Mouse (Mus musculus): ENCODE results near the gene Trim10. TPM values are rescaled to one million over a fixed set of nuclear protein-coding genes. Genes with fewer than 3 reads are reported as not detected.

The Trim10 gene
- polyA plus RNA-seq, 1 experiment from 2014 or later = 0.70 TPM

GRCm38 (mm10) chr17:36912031-36912430 is 42.7 kb downstream of the Trim10 start:
- Histone ChIP-seq H3K4me3 (ENCODE audit: low read depth, low read length) (no peak overlapping the region), H3K27ac (ENCODE audit: low read length) (no peak overlapping the region), H3K4me2 (ENCODE audit: low read length) (no peak overlapping the region), H3K27me3 (ENCODE audit: control insufficient read depth, insufficient read depth, low read depth, low read length) (no peaks in the 10 kb centered on the region), H3K36me3 (ENCODE audit: control insufficient read depth, insufficient read depth, low read length) (no peaks in the 10 kb centered on the region), H3K4me1 (ENCODE audit: control insufficient read depth, insufficient read depth, low read length) (no peaks in the 10 kb centered on the region), H3K9ac (ENCODE audit: low read depth, low read length) (no peak overlapping the region), H3K9me3 (replicated peaks; ENCODE audit: control insufficient read depth, low read length, poor library complexity, severe bottlenecking) (no peaks in the 10 kb centered on the region)
- ATAC-seq = no peak
- WGBS = 65% methylated on average over 2 of the region's 2 CpGs

GRCm38 (mm10) chr17:36914108-36914507 is 44.7 kb downstream of the Trim10 start:
- H3K9ac ChIP-seq (ENCODE audit: low read depth, low read length) = no peak overlapping the region
- no peak overlapping the region for H3K4me2 ChIP-seq (ENCODE audit: low read length)
- no peaks in the 10 kb centered on the region for H3K9me3 ChIP-seq (replicated peaks; ENCODE audit: control insufficient read depth, low read length, poor library complexity, severe bottlenecking)
- no peaks in the 10 kb centered on the region for H3K4me1 ChIP-seq (ENCODE audit: control insufficient read depth, insufficient read depth, low read length)
- H3K27me3 ChIP-seq (ENCODE audit: control insufficient read depth, insufficient read depth, low read depth, low read length) = no peaks in the 10 kb centered on the region
- WGBS = 12% methylated on average over 2 of the region's 2 CpGs
- no peak overlapping the region for H3K27ac ChIP-seq (ENCODE audit: low read length)
- no peak overlapping the region for H3K4me3 ChIP-seq (ENCODE audit: low read depth, low read length)
- no peaks in the 10 kb centered on the region for H3K36me3 ChIP-seq (ENCODE audit: control insufficient read depth, insufficient read depth, low read length)
- ATAC-seq = no peak

GRCm38 (mm10) chr17:36915076-36915475 is 45.7 kb downstream of the Trim10 start:
- Histone ChIP-seq H3K27me3 (ENCODE audit: control insufficient read depth, insufficient read depth, low read depth, low read length) (no peaks in the 10 kb centered on the region), H3K27ac (ENCODE audit: low read length) (no peak overlapping the region), H3K9ac (ENCODE audit: low read depth, low read length) (no peak overlapping the region), H3K4me2 (ENCODE audit: low read length) (no peak overlapping the region), H3K4me1 (ENCODE audit: control insufficient read depth, insufficient read depth, low read length) (no peaks in the 10 kb centered on the region), H3K9me3 (replicated peaks; ENCODE audit: control insufficient read depth, low read length, poor library complexity, severe bottlenecking) (no peaks in the 10 kb centered on the region), H3K36me3 (ENCODE audit: control insufficient read depth, insufficient read depth, low read length) (no peaks in the 10 kb centered on the region), H3K4me3 (ENCODE audit: low read depth, low read length) (no peak overlapping the region)
- 15% methylated on average over 9 of the region's 9 CpGs for WGBS
- no peak for ATAC-seq

- H3K36me3 ChIP-seq (ENCODE audit: control insufficient read depth, insufficient read depth, low read length) = no peaks in the 10 kb centered on the region
- 54% methylated on average over 15 of the region's 15 CpGs for WGBS
- no peak overlapping the region for H3K9ac ChIP-seq (ENCODE audit: low read depth, low read length)
- no peak overlapping the region for H3K4me3 ChIP-seq (ENCODE audit: low read depth, low read length)
- no peak overlapping the region for H3K27ac ChIP-seq (ENCODE audit: low read length)
- no peaks in the 10 kb centered on the region for H3K4me1 ChIP-seq (ENCODE audit: control insufficient read depth, insufficient read depth, low read length)
- no peak for ATAC-seq
- H3K27me3 ChIP-seq (ENCODE audit: control insufficient read depth, insufficient read depth, low read depth, low read length) = no peaks in the 10 kb centered on the region
- no peak overlapping the region for H3K4me2 ChIP-seq (ENCODE audit: low read length)
- no peaks in the 10 kb centered on the region for H3K9me3 ChIP-seq (replicated peaks; ENCODE audit: control insufficient read depth, low read length, poor library complexity, severe bottlenecking)
Measured at GRCm38 (mm10) chr17:36920239-36920638, 50.9 kb downstream of the Trim10 start.

GRCm38 (mm10) chr17:36922715-36923114 is 53.3 kb downstream of the Trim10 start:
- Histone ChIP-seq H3K4me1 (ENCODE audit: control insufficient read depth, insufficient read depth, low read length) (no peaks in the 10 kb centered on the region), H3K9me3 (replicated peaks; ENCODE audit: control insufficient read depth, low read length, poor library complexity, severe bottlenecking) (no peaks in the 10 kb centered on the region), H3K27me3 (ENCODE audit: control insufficient read depth, insufficient read depth, low read depth, low read length) (no peaks in the 10 kb centered on the region), H3K27ac (ENCODE audit: low read length) (no peak overlapping the region), H3K9ac (ENCODE audit: low read depth, low read length) (no peak overlapping the region), H3K36me3 (ENCODE audit: control insufficient read depth, insufficient read depth, low read length) (no peaks in the 10 kb centered on the region), H3K4me2 (ENCODE audit: low read length) (no peak overlapping the region), H3K4me3 (ENCODE audit: low read depth, low read length) (no peak overlapping the region)
- ATAC-seq = no peak
- WGBS = 88% methylated on average over 4 of the region's 4 CpGs

- Histone ChIP-seq H3K4me3 (ENCODE audit: low read depth, low read length) (no peak overlapping the region), H3K9ac (ENCODE audit: low read depth, low read length) (no peak overlapping the region), H3K27ac (ENCODE audit: low read length) (no peak overlapping the region), H3K36me3 (ENCODE audit: control insufficient read depth, insufficient read depth, low read length) (no peaks in the 10 kb centered on the region), H3K4me1 (ENCODE audit: control insufficient read depth, insufficient read depth, low read length) (no peaks in the 10 kb centered on the region), H3K27me3 (ENCODE audit: control insufficient read depth, insufficient read depth, low read depth, low read length) (no peaks in the 10 kb centered on the region), H3K4me2 (ENCODE audit: low read length) (no peak overlapping the region), H3K9me3 (replicated peaks; ENCODE audit: control insufficient read depth, low read length, poor library complexity, severe bottlenecking) (no peaks in the 10 kb centered on the region)
- no peak for ATAC-seq
- 73% methylated on average over 4 of the region's 4 CpGs for WGBS
Measured at GRCm38 (mm10) chr17:36923491-36923890, 54.1 kb downstream of the Trim10 start.

Other genes with a start within 250 kb of the Trim10 start
- gene H2-M9, start 226.9 kb upstream of the Trim10 start, polyA plus RNA-seq (2015; fragmentation: Nextera tagmentation; extraction: Ambion mirVana) = not detected in 2 replicates
- not detected in 2 replicates for gene H2-M1, start 197.4 kb upstream of the Trim10 start, polyA plus RNA-seq (2015; fragmentation: Nextera tagmentation; extraction: Ambion mirVana)
- gene H2-M10.5, start 96.7 kb upstream of the Trim10 start, polyA plus RNA-seq (2015; fragmentation: Nextera tagmentation; extraction: Ambion mirVana) = not detected in 2 replicates
- gene H2-M10.6, start 57.4 kb upstream of the Trim10 start, polyA plus RNA-seq (2015; fragmentation: Nextera tagmentation; extraction: Ambion mirVana) = not detected in 2 replicates
- 44.5 and 48.0 TPM in 2 replicates for gene Trim26, start 32.4 kb upstream of the Trim10 start, polyA plus RNA-seq (2015; fragmentation: Nextera tagmentation; extraction: Ambion mirVana)
- 0.53 and 0.89 TPM in 2 replicates for gene Trim15, start 2.4 kb upstream of the Trim10 start, polyA plus RNA-seq (2015; fragmentation: Nextera tagmentation; extraction: Ambion mirVana)
- not detected in 2 replicates for gene Trim40, start 20.5 kb downstream of the Trim10 start, polyA plus RNA-seq (2015; fragmentation: Nextera tagmentation; extraction: Ambion mirVana)
- not detected in 2 replicates for gene Trim31, start 28.5 kb downstream of the Trim10 start, polyA plus RNA-seq (2015; fragmentation: Nextera tagmentation; extraction: Ambion mirVana)
- 1.7 and 2.0 TPM in 2 replicates for gene Rnf39, start 73.3 kb downstream of the Trim10 start, polyA plus RNA-seq (2015; fragmentation: Nextera tagmentation; extraction: Ambion mirVana)
- gene Ppp1r11, start 82.2 kb downstream of the Trim10 start, polyA plus RNA-seq (2015; fragmentation: Nextera tagmentation; extraction: Ambion mirVana) = 158 and 166 TPM in 2 replicates
- 47.3 and 52.3 TPM in 2 replicates for gene Znrd1, start 89.0 kb downstream of the Trim10 start, polyA plus RNA-seq (2015; fragmentation: Nextera tagmentation; extraction: Ambion mirVana)
- 4.7 and 6.5 TPM in 2 replicates for gene Znrd1as, start 89.0 kb downstream of the Trim10 start, polyA plus RNA-seq (2015; fragmentation: Nextera tagmentation; extraction: Ambion mirVana)
- gene 2410137M14Rik, start 111.7 kb downstream of the Trim10 start, polyA plus RNA-seq (2015; fragmentation: Nextera tagmentation; extraction: Ambion mirVana) = 0.42 and 0.44 TPM in 2 replicates
- 2.9 and 3.4 TPM in 2 replicates for gene H2-M5, start 120.0 kb downstream of the Trim10 start, polyA plus RNA-seq (2015; fragmentation: Nextera tagmentation; extraction: Ambion mirVana)
- gene Zfp57, start 131.6 kb downstream of the Trim10 start, polyA plus RNA-seq (2015; fragmentation: Nextera tagmentation; extraction: Ambion mirVana) = 280 and 312 TPM in 2 replicates
- gene Mog, start 153.8 kb downstream of the Trim10 start, polyA plus RNA-seq (2015; fragmentation: Nextera tagmentation; extraction: Ambion mirVana) = 2.0 and 3.2 TPM in 2 replicates
- 81.7 and 94.9 TPM in 2 replicates for gene Gabbr1, start 176.4 kb downstream of the Trim10 start, polyA plus RNA-seq (2015; fragmentation: Nextera tagmentation; extraction: Ambion mirVana)
- gene Olfr90, start 218.9 kb downstream of the Trim10 start, polyA plus RNA-seq (2015; fragmentation: Nextera tagmentation; extraction: Ambion mirVana) = not detected in 2 replicates
- not detected in 2 replicates for gene Olfr91, start 228.7 kb downstream of the Trim10 start, polyA plus RNA-seq (2015; fragmentation: Nextera tagmentation; extraction: Ambion mirVana)